Mouse (Mus musculus) MN1 (cell line): ENCODE results near the gene Tekt3.

Experiments
- DNase-seq: peaks from one replicate; pipeline ENCODE4 v3.0.0-alpha.2; 2016; ENCODE audit warnings: low spot score

Gene Tekt3

DNA sequence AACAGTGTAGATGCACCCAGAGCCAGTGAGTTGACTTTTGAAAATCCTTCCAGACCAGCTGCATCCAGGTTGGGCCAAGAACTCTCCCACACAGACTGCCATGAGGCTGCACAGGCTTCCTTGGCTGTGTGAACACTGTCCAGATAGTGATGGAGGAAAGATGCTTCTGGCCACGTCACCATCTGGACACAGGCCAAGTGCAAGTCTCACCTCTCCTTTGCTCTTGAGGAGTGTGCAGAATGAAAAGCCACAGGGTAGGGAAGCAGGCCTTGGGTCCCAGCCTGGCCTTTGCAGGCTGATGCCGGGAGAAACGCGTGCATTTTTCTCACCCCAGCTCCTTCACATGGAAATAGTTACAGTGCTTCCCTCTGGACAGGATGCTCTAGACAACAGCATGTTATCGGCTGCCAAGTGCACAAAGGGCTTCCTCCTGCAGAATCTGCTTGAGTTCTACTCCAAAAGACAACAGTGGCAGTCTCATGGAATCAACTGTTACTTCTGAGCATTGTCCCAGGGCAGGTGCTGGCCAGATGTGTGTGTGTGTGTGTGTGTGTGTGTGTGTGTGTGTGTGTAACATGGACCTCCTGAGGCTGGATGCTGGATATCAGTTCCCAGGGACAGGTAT, 64.5 kb downstream of the Tekt3 start:
- DNase-seq = peak; percentile 37

DNA sequence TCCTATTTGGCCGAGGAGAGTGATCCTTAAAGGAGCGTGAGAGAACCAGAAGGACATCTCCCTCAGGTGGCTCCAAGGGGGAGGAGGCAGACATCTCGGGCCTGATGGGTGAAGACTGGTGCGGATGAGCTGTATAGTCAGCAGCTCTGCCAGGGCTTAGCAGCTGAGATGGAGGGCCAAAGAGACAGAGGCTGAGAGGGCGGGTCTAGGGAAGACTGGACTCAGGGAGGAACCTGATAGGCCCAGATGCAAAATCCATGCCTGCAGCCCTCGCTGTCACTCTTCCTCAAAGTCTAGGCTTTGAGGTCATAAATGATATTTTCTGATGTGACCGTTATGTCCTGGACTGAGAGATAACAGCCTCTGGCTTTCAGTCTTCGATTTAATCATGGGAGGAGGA, 65.5 kb downstream of the Tekt3 start:
- no peak for DNase-seq

DNA sequence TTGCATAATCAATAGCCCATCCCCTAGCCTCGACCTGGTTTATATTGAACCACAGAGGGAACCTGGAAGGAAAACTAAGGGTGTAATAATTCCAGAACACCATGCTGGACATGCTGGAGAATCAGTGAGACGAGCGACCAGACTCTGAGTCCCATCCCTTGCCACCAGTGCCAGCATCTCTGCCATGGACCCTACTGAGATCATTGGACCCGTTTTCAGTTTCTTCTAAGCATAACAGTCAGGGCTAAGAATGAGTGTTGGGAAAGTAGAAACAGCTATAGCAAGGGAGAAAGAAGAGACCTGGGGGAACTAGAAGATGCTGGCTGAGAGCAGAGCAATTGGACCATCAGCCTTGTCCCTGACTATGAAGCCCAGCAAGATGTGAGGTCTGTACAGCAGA, 66.1 kb downstream of the Tekt3 start:
- no peak for DNase-seq

DNA sequence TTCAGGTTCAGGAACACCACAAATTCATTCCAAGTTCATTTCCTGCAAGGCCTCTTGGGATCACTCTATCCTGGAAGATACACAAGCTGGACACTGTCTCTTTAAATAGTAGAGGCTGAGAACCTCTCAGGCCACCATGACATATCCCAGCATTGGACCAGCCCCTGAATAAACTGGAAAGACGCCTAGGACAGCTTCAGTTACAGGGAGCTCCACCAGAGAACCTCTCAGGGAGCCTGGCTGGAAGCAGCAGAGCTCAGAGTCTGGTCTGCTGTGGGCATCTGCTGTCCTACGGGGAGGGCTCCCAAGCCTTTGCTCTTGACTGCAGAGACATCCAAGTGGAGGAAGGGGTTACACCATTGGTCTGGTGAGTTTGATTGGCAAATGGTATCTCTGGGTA, 67.3 kb downstream of the Tekt3 start, which contains the start of gene Pmp22:
Gene Pmp22, plus strand, starts transcription at position 199 of the 400 bp plus-strand sequence.
- DNase-seq = no peak

DNA sequence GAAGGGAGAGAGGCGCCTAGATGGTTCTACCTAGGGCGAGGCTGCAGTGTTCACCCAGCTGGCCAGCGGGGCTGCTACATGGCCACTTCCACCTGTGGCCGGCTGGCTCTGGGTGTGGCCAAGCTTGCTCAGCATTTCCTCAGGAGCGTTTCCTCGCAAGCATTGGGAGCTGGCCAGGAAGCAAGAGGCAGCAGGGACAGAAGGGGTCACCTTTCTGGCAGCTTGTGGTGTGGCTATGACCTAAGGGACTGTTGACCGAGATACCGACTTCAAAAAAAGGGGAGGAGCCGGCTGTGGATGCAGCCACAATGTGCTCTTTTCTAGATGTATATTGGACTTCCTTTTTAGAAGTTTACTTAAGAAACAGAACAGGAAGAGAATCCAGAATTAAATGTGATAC, 67.9 kb downstream of the Tekt3 start:
- DNase-seq = peak; percentile 34

DNA sequence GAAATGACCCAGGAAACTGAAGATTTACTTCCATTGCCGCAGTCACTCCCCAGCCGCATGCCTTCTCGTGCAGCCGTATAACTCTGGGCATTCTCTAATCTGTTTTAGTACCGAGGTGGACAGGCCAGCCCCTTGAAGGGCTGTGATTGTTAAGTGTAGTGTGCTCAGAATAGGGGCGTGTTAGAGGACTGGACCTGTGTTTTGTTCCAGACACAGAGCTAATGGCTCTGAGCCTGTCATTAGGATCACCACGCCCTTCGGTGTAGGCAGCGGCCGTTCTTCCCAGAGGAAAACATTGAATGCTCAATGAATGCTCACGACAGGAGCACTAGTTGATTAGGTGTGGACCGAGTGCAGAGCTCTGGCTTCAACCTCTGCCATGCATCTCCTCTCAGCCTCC, 68.4 kb downstream of the Tekt3 start:
- DNase-seq = peak; percentile 64

DNA sequence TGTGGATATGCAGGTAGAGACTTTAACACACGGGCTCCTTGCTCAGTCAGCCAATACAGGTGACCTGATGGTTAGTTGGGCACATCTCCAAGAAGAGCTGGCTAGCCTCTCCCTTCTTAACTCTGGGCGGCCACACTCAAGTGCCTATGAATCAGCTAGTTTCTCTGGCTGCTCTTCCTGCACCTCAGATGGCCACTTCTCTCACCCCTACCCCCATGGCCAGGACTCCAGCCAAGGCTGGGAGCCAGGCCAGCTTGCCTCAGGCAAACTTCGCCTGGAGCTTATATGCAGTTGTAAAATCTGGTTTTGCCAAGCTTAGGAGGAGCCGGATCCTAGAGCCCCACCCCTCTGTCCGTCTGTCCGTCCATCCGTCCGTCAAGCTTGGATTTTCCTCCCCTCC, 69.0 kb downstream of the Tekt3 start:
- DNase-seq = peak; percentile 88

DNA sequence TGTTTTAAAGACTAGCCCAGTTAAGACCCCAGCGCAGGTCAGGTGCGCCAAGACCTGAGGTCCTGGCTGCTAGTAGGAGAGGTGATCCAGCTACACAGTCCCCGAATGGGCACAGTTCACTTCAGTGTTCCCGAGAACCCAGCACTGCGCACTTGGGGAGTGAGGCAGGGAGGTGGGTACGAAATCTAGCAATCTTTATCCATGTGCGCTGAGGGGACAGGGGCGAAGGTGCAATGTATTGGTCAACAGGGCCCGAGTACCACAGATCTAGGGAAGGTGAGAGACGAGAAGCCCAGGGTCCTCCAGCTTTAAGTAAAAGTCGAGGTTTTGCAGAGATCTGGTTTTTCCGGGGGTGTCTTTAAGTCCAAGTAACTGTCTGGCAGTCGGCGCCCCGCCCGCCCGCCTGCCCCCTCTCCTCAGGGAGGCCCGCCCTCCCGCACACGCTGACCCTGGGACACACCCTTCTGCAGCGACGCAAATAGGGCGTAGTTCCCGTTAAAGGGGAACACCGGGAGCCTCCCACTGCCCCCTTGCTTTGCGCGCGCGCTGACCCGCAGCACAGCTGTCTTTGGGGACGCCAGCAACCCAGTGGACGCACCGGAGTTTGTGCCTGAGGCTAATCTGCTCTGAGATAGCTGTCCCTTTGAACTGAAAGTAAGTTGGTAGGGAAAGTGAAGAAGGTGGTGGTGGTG, 69.7 kb downstream of the Tekt3 start:
- DNase-seq = peak; percentile 65

DNA sequence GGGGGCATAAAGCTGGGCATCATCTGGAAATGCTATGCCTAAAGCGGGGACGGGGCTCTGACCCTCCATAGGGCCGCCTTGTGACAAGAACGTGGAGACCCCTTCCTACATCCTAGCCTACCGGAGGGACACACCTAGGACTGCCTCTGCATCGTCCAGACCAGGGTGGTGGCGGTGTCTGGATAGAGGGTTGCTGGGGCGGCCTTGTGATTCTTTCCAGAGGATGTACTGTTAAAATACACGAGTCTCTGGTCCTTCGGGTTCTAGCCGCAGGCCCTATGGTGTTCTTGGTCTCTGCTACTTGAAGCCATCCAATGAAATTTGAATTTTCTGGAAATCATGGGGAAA, 70.2 kb downstream of the Tekt3 start:
- DNase-seq = peak; percentile 29

DNA sequence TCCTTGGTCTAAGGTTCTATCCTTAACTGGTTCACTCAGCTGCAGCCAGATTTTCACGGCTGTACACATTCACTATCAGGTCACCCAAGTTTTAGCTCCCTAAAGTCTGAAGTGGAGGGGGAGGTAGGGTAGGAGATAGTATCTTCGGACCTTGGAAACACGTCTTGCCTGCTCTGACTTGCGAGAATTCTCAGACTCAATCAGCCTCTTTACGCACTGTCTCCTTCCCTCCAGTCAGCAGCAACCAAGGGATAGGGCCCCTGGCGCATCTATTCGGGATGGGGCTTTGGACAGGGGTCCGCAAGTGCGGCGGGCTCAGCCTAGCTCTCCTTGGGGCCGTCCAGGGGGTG, 70.7 kb downstream of the Tekt3 start:
- no peak for DNase-seq

DNA sequence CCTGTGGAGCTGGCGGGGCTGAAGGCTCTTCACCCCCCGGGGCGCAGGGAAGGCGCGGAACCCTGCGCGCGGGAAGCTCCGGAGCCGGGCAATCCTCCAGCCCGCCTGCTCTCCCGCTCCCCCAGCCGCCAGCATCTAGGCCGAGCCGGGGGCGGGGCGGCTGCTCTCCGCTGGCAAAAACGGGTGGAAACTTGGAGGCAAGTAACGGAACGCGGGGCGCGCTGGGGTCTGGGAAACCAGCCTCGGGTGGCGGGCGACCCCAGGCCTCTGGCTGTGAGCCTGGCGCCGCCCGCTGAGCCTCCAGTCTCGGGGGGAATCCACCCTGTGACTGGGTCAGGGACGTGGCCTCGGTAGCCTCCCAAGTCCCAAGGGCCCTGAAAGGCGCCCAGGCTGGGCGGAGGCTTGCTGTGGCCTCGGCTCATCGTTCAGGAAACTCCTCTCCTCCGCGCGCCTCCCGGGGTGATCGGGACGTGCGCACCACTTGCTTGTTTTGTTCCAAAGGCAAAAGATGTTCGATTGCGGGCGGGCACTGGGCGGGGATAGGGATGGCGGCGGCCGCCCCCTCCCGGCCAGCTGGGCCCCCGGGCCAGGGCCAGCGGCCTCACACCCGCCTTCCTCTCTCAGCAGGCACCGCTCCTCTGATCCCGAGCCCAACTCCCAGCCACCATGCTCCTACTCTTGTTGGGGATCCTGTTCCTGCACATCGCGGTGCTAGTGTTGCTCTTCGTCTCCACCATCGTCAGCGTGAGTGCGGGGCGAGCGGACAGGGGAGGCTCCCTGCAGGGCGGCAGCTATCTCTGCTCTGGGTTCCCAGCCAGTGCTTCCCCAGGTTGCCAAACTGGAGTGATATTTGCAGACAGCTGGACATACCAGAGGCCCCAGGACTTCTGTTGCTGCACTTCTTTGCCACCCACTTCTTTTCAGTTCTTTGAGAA, 71.3 kb downstream of the Tekt3 start:
- DNase-seq = peak; percentile 75

DNA sequence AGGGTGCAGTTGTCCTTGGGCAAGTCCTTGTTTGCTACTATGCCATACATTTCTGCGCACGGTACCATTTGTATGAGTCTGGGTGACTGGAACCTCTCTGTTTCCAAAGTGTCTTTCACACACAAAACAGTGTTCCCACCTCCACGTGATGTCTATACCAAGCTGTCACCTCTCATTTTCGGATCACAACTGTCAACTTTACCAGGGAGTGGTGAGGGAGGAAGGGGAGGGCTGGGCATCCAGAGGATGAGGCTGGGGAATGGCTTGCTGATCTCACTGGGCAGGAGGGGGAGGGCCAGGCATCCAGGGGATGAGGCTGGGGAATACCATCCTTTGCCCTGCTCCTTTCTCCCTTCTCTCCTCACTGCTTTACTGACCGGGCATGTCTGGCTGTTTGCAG, 72.6 kb downstream of the Tekt3 start:
- no peak for DNase-seq

DNA sequence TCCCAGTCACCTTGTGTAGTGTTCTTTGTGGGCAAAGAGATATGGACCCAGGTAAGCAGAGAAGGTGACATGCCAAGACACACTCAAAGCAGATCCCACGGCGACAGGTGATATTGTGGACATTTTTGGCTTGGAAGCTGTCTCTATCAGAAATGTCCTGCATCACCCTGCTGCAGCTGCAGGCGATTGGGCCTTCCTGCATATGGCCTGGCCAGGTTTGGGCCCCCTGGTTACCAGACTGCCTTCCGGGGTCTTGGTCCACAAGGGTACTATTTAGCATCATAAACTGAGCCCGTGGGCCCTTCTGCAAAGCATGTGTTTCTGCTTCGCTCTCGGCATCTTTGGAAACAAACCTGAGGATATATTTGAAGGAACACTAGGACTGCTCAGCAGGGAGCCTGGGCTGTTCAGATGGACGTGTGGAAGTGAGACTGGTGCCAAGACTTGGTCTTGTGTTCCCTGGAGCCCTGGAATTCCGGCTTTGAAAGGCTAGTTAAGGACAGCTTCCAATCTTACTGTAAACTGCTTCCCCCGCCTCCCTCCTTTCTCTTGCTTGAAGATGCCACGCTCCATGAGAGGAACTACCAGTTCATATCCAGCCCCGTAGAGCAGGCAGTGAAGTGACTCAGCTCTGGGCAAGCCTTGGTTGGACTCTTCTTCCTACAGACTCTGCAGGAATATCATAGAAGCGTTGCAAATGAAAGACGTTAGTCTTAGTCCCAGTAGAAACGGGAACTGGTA, 73.5 kb downstream of the Tekt3 start:
- DNase-seq = peak; percentile 34

DNA sequence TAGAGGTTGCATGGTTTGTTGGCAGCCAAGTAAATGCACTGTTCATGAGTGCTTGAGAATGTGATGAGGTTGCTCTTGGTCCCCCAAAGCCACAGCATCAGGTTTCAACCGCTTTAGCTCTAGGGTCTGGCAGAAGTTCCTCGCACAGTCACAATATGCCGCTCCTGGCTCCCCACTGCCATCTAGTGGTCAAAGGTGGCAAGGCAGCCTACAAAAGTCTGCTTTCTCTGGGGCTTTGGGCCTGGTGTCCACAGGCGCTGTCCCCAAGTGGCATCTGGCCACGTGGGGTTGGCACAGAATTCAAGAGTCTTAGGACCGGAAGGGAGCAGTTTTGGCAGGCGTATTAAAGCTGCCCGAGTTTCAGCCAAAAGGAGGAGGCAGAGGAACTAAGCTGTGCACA, 74.2 kb downstream of the Tekt3 start:
- peak; percentile 88 for DNase-seq

DNA sequence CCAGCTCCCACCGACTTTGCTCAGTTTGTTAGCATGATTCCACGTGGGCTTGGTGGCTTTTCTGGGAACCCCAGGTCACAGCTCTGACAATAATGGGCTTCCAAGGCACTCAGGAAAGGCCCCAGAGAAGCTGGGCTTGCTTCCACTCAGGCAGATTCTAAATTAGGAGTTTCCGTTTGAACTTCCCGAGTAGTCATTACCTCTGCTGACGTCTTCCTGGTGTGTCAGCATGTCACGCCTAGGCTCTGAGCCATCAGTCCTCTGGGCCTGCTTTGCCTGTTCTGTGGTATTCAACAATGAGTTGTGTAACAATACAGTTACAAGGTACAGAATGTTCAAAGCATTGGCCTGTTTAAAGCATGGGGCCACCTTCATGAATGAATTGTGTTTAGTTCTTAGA, 74.8 kb downstream of the Tekt3 start:
- DNase-seq = no peak

DNA sequence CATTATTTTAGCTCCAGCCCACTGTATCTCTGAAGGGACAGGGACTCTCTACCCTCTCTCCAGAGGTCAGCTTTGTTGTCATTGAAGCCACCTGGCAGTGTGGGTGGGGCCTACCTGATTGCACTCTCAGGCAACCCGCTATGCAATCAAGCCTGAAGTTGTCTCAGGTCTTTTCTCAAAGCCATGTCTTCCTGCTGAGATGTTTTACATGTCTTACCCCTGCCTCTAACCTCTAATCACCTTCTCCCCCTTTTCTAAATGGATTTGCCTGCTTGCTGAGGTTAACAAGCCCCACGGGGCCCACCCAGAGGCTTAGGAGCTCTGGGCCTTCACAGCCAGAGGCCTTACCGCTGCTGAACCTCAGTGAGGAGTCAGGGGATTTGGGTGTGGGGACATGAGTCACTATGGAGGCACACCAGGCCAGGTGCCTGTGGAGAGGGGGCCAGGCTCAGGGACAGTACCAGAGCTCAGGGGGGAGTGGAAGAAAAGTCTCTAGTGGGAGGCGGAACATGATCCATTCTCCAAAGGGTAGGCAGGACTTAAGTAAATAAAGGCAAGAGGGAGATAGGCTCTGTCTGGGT, 75.5 kb downstream of the Tekt3 start:
- DNase-seq = no peak

DNA sequence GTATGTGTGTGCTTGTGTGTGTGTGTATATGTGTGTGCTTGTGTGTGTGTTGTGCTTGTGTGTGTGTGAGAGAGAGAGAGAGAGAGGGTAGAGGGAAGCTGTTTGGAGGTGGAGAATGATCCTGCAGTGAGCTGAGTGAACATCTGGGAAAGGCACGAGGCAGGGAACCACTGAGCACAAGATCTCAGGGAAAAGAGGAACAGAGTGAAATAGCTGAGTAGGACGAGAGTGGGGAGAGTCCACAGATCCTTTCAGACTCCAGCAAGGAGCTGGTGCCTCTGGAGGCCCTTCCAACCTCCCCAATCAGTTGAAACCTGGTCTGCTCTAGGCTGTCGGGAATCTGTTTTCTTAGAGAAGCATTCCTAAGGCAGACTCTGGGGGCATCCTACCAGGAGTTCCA, 77.3 kb downstream of the Tekt3 start:
- DNase-seq = no peak

DNA sequence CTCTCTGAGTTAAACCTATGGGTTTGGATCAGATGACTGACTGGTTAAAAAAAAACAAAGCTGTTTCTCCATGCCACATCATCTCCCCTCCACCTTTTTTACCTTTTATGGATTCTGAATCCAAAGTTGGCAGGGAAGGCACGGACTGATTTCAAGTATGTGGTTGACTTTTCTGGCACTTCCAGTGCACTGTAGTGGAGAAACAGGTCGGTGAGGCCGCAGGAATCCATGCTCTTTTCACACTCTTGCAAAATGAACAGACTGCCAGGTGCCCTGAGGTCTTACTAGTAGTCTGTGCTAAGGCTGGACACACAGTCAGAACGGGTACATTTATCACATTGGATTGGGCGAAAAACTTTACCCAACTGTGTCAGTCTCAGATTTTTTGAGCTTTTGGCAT, 80.9 kb downstream of the Tekt3 start:
- DNase-seq = no peak

DNA sequence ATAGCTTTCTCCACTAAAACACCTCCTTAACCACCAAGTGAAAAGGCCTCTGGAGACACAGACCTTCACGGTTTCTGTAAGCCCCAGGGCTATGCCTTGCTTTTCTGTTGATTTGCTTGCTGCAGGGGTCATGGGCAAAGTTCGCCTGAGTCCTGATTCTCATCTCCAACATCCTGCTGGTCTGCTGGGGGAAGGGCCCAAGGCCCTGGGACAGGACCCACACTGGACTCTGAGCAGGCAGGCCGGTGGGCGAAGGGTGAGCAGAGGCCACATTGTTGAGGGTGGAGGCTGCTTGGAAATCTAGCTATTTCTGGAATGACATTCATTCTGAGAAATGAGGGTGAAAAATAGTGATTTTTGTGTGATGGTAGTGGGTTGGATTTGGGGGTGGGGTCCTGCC, 81.4 kb downstream of the Tekt3 start:
- no peak for DNase-seq

DNA sequence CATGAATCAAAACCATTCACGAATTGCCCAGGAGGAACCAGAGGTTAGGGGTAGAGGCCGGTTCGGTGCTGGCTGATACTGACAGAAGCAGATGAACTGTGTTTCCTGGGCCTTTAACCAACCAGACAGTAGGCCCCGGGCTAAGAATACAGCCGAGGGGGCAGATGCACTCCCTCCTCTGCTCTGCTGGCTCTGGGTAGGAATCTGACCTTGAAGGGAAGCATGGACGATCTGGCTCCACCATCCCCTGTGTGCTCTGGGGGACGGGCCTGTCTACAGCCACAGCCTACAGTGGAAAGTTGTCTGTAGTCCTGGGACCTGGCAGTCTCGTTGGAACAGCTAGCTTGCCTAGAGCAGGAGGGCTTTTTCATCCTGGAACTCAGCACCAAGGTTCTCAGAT, 82.0 kb downstream of the Tekt3 start:
- DNase-seq = no peak
